Mouse (Mus musculus) liver, embryonic 11.5 days (tissue): Measurements from ENCODE around the gene Slco1b2. TPM values are rescaled to one million over a fixed set of nuclear protein-coding genes. Genes with fewer than 3 reads are reported as not detected.

Source experiments
- ATAC-seq: fragments of 200-750 bp; cut with Nextera tagmentation; replicated peaks from 2 replicates; pipeline ENCODE4 v1.8.0; 2017; ENCODE audit warnings: moderate number of reproducible peaks, mild to moderate bottlenecking, moderate TSS enrichment, moderate library complexity; ENCODE audit not compliant: low FRiP score
- DNase-seq: peaks from one replicate; pipeline ENCODE4 v3.0.0-alpha.2; 2017; ENCODE audit warnings: low spot score
- H3K27ac ChIP-seq: fragments of 300-500 bp; sonication (generic); 2 replicates; pipeline ENCODE4 v1.5.1; 2014; ENCODE audit warnings: mild to moderate bottlenecking, low read depth, low read length, control low read depth
- H3K27me3 ChIP-seq: fragments of 300-500 bp; sonication (generic); replicated peaks from 2 replicates; pipeline ENCODE4 v1.6.1; 2014; ENCODE audit warnings: low read length, mixed read lengths; ENCODE audit not compliant: control insufficient read depth, insufficient read depth
- H3K36me3 ChIP-seq: fragments of 300-500 bp; sonication (generic); 2 replicates; pipeline ENCODE4 v1.6.1; 2014; ENCODE audit warnings: mild to moderate bottlenecking, low read length, moderate library complexity, mixed read lengths; ENCODE audit not compliant: control insufficient read depth, insufficient read depth
- H3K4me1 ChIP-seq: fragments of 300-500 bp; sonication (generic); replicated peaks from 2 replicates; pipeline ENCODE4 v1.6.1; 2014; ENCODE audit warnings: low read length, mixed read lengths; ENCODE audit not compliant: control insufficient read depth, insufficient read depth
- H3K4me2 ChIP-seq: fragments of 300-500 bp; sonication (generic); 2 replicates; pipeline ENCODE4 v1.6.1; 2014; ENCODE audit warnings: mild to moderate bottlenecking, control low read depth, moderate library complexity
- H3K4me3 ChIP-seq: fragments of 300-500 bp; sonication (generic); 2 replicates; pipeline ENCODE4 v1.5.1; 2014; ENCODE audit warnings: low read depth, low read length, control low read depth
- H3K9ac ChIP-seq: fragments of 300-500 bp; sonication (generic); 2 replicates; pipeline ENCODE4 v1.6.1; 2014; ENCODE audit warnings: low read depth, low read length, control low read depth
- H3K9me3 ChIP-seq: fragments of 300-500 bp; sonication (generic); 2 replicates; pipeline ENCODE4 v1.6.1; 2016; ENCODE audit warnings: low read length, inconsistent platforms, mixed read lengths; ENCODE audit not compliant: control insufficient read depth
- WGBS: fragments of 180-500 bp; shearing (Covaris S2); extraction: QIAGEN DNeasy Blood & Tissue Kit; methylation state at CpG from one replicate; pipeline ENCODE4 v1.1.7; 2014; 5-methylcytosine and 5-hydroxymethylcytosine counted together
- polyA plus RNA-seq: library from polyadenylated mRNA; unstranded; fragments of >200 nt; fragmentation: Nextera tagmentation; extraction: Ambion mirVana; gene quantifications from 2 replicates; pipeline ENCODE4 v1.2.1, GENCODE M21; 2014

Gene Slco1b2
- polyA plus RNA-seq, 1 experiment from 2014 or later, result not detected

DNA sequence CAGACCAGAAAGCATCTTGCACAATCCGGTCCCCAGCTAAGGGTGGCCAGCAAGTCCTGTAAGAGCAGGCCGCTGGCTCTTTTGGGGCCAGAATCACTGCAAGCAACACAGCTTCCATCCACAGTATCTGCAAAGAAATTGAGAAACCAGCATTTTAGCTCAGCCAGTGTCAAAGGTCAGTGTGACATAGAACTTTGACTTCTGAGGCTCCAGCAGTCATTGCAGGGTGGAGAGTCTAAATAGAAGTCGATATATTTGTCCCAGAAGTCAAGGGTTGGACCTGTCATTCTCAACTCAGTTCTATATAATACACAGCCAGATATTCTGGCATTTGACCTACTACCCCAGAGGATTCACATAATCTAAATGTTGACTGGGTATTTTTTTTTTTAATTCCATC is 14.0 kb upstream of the Slco1b2 start:
- no peak for DNase-seq
- Histone ChIP-seq H3K36me3 (no peaks in the 10 kb centered on the region), H3K4me1 (no peaks in the 10 kb centered on the region), H3K4me2 (no peak overlapping the region), H3K9ac (no peak overlapping the region), H3K27me3 (no peaks in the 10 kb centered on the region), H3K27ac (no peak overlapping the region), H3K4me3 (no peak overlapping the region), H3K9me3 (no peaks in the 10 kb centered on the region)
- 81% methylated on average over 3 of the region's 3 CpGs for WGBS
- ATAC-seq, result no peak

GRCm38 (mm10) chr6:141632935-141633334 is 3.6 kb downstream of the Slco1b2 start:
- H3K4me1 ChIP-seq, result no peaks in the 10 kb centered on the region
- DNase-seq, result no peak
- H3K27me3 ChIP-seq, result no peaks in the 10 kb centered on the region
- no peaks in the 10 kb centered on the region for H3K36me3 ChIP-seq
- no peaks in the 10 kb centered on the region for H3K9me3 ChIP-seq
- no peak for ATAC-seq
- H3K27ac ChIP-seq, result no peak overlapping the region
- H3K4me2 ChIP-seq, result no peak overlapping the region
- H3K4me3 ChIP-seq, result no peak overlapping the region
- 86% methylated on average over 6 of the region's 6 CpGs for WGBS
- H3K9ac ChIP-seq, result no peak overlapping the region

DNA sequence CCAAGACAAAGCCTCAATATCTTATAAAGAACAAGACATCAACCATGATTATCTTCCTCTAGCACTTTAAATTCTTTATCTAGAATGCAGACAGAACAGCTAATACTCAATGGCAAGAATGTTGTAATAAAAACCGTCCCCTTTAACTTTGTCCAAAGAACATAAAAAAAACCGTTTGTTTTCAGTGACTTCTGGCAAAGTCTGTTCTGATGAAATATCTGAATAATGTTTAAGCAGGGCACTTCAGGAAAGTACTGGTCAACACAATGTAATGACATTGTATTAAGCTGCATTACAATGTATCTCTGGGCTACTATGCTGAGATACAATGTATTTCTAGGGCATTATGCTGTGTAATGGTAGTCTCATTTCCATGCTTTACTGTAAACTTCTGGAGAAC is 5.9 kb downstream of the Slco1b2 start:
- Histone ChIP-seq H3K9ac (no peak overlapping the region), H3K4me1 (no peaks in the 10 kb centered on the region), H3K9me3 (no peaks in the 10 kb centered on the region), H3K4me2 (no peak overlapping the region), H3K27me3 (no peaks in the 10 kb centered on the region), H3K36me3 (no peaks in the 10 kb centered on the region), H3K4me3 (no peak overlapping the region), H3K27ac (no peak overlapping the region)
- DNase-seq (no peak), ATAC-seq (no peak)
- 64% methylated on average over 2 of the region's 2 CpGs for WGBS

DNA sequence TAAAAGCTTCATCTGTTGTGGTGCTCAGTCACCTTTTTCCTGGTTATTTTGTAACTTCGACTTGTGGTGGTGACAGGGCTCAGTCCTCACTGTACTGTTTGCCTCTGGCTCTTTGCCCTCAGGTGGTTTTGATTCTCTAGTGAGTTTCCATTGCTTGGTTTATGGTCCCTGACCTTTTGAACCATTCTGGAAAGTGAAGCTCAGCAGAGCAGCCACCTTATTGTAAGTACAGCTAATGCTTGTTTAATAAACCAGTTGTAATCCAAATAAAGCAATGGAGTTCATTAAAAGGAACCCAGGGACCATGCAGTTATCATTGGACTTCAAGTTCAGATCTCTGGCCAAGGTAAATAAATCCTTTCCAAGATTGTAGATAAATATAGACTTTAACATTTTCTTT is 11.3 kb downstream of the Slco1b2 start:
- Histone ChIP-seq H3K27ac (no peak overlapping the region), H3K27me3 (no peaks in the 10 kb centered on the region), H3K36me3 (no peaks in the 10 kb centered on the region), H3K4me3 (no peak overlapping the region), H3K9ac (no peak overlapping the region), H3K9me3 (no peaks in the 10 kb centered on the region), H3K4me2 (no peak overlapping the region), H3K4me1 (no peaks in the 10 kb centered on the region)
- ATAC-seq, result no peak
- WGBS, result 59% methylated on average over 1 of the region's 1 CpGs
- DNase-seq, result no peak

DNA sequence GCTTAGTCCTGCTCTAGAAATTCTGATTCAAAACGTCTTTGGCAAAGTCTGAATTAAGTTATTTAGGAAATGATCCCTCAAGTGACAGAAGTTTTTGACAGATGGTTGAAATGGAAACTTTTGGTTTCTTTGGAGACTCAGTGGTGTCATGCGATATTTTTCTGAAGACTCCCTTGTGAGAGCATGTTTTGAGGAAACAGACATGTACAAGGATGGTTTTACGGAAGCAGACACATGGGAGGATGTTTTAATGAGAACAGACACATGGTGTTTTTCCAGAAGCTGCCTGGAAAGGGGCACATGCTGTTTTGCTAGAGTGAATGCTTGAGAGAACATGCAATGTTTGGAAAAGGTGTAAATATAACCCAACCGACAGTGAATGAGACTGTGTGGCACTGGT is 57.7 kb downstream of the Slco1b2 start:
- no peak overlapping the region for H3K4me2 ChIP-seq
- ATAC-seq, result no peak
- WGBS, result 74% methylated on average over 4 of the region's 4 CpGs
- H3K36me3 ChIP-seq, result no peaks in the 10 kb centered on the region
- no peak overlapping the region for H3K9ac ChIP-seq
- H3K4me3 ChIP-seq, result no peak overlapping the region
- no peak for DNase-seq
- no peaks in the 10 kb centered on the region for H3K27me3 ChIP-seq
- H3K27ac ChIP-seq, result no peak overlapping the region
- H3K4me1 ChIP-seq, result no peaks in the 10 kb centered on the region
- no peaks in the 10 kb centered on the region for H3K9me3 ChIP-seq

DNA sequence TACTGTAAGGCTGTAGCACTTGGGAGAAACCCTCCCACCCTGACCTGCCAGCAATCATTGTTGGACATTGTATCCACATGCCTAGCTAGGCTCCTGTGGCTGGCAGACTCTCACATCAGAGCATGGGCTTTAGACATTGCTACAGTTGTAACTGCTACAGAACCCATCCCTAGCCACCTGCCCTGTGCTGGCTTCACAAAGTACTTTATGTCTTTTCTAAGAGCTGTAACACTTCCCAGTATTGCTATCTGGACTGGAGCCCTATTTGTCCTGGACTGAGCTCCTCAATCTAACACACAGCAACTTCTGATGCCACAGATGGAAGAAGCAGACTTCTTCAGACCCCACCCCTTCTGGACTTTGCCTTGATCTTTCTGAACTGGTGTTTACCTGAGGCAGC is 61.9 kb downstream of the Slco1b2 start:
- DNase-seq (no peak), ATAC-seq (no peak)
- no peak overlapping the region for H3K4me3 ChIP-seq
- H3K4me1 ChIP-seq, result no peaks in the 10 kb centered on the region
- no peak overlapping the region for H3K4me2 ChIP-seq
- no peak overlapping the region for H3K27ac ChIP-seq
- no peaks in the 10 kb centered on the region for H3K36me3 ChIP-seq
- no peak overlapping the region for H3K9ac ChIP-seq
- H3K9me3 ChIP-seq, result no peaks in the 10 kb centered on the region
- H3K27me3 ChIP-seq, result no peaks in the 10 kb centered on the region

Other genes starting within 250 kb of the Slco1b2 start
- not detected in 2 replicates for gene Slco1c1, start 105.2 kb upstream of the Slco1b2 start, polyA plus RNA-seq
- not detected in 2 replicates for gene Gm5724, start 144.3 kb downstream of the Slco1b2 start, polyA plus RNA-seq
- not detected in 2 replicates for gene Slco1a4, start 226.7 kb downstream of the Slco1b2 start, polyA plus RNA-seq